In the genomic region with DNA sequence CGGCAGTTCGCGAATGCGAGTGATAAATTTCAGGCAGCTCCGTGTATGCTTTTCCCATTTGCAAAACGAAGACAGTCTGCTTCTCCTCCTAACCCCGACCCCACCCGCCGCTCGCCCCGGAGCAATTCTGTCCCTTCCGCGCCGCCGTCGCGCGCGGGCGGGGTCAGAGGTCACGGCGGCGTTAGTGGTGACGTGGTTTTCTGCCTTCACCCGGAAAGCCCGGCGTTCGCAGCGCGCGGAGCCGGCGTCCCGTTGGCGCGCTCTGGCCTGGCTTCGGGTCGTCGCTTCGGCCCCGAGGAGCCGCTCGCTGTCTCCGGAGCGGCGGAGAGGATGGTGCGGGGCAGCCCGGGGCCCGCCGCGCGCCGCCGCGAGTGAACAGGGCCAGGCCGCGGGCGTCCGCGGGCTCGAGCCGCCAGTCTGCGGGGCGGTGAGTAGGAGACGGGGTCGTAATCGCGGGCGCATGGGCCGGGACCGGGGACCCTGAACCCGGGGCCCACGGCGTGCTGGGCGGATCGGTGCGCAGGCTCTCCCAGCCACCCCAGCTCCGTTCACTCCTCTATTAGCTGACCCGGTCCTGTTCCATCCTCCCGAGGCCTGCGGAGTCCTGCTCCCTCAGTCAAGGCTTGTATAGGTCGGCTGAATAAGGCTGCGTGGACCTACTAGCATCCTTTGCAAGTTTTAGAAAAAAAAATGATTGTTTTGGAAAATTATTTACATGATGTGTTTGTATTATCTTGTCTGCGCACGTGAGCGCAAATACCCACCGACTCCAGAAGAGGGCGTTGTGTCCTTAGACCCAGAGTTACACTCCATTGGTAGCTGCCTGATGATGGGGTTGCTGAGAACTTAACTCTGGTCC, we compare ENCODE assay signal across 8 mouse cellular contexts. TPM values are rescaled to one million over a fixed set of nuclear protein-coding genes. Genes with fewer than 3 reads are reported as not detected.
DNase-seq lines count a peak whose midpoint lies in the region; ATAC-seq and TF ChIP-seq lines count a peak whose summit lies in the region.

No protein-coding gene starts in this region.

- H3K4me3 ChIP-seq in hindbrain, embryonic 12.5 days, result peak overlapping the region; percentile 97

- POLR2A ChIA-PET in Patski (lab: Charles Lee), result interaction anchor here (1.0 kb wide), 1 partner anchor 9 kb away, joined by 4 read pairs; no protein-coding TSS in a partner anchor

- ATAC-seq in Patski, result peak; percentile 68
- peak; percentile 84 for ATAC-seq in hindbrain, embryonic 12.5 days (ENCODE audit: low FRiP score)

- peak overlapping the region; percentile 74 for H3K4me2 ChIP-seq in hindbrain, embryonic 12.5 days (replicated peaks)

- no peaks in the 10 kb centered on the region for H3K36me3 ChIP-seq in hindbrain, embryonic 12.5 days

- peak; percentile 75 for TF ChIP-seq CTCF in Patski (IDR thresholded peaks at IDR 0.05)

- CTCF ChIA-PET in Patski (lab: Charles Lee), result interaction anchor here (0.7 to 3.4 kb wide), 9 partner anchors 10 to 59 kb away, joined by 3 to 14 read pairs (median 5); partner anchors contain the start of genes Sbds and Tyw1

- WGBS in hindbrain, embryonic 12.5 days, result under 1% methylated on average over 87 of the region's 88 CpGs

- peak overlapping the region; percentile 97 for H3K9ac ChIP-seq in hindbrain, embryonic 12.5 days

- H3K27me3 ChIP-seq in Patski, result no peaks in the 10 kb centered on the region
- no peaks in the 10 kb centered on the region for H3K27me3 ChIP-seq in hindbrain, embryonic 12.5 days

- DNase-seq in Patski (ENCODE audit: low read depth, low spot score), result peak; percentile 47
- peak; percentile 98 to 99 for DNase-seq in cerebellum, postnatal 10 days
- DNase-seq in frontal cortex, postnatal 10 days (ENCODE audit: low spot score in 2 of 2), result peak; percentile 87 to 94
- peak; percentile 94 to 95 for DNase-seq in layer of hippocampus, postnatal 14 days (ENCODE audit: low spot score in 2 of 2)
- DNase-seq in lung, postnatal 10 days, result peak; percentile 96
- peak; percentile 97 for DNase-seq in ovary, postnatal 14 days (ENCODE audit: low spot score)
- peak; percentile 94 to 96 for DNase-seq in thymus, postnatal 10 days (ENCODE audit: low spot score in 2 of 2)

- H3K9me3 ChIP-seq in hindbrain, embryonic 12.5 days (replicated peaks), result peaks cover 5% of the 10 kb centered on the region

- in situ Hi-C loops in Patski (cut with MboI; ENCODE audit: low pct_unique_long_range_greater_than_20kb), result no loop called here

- H3K27ac ChIP-seq in hindbrain, embryonic 12.5 days, result peak overlapping the region; percentile 85

- peaks cover 17% of the 10 kb centered on the region for H3K4me1 ChIP-seq in hindbrain, embryonic 12.5 days

RNA-seq across cellular contexts. Expression of gene Tmem248, which starts 5.5 kb away (rescaled TPM):
- 62.9 TPM for polyA plus RNA-seq in Patski (2021)
- polyA plus RNA-seq in hindbrain, embryonic 12.5 days (2016; fragmentation: Nextera tagmentation; extraction: Ambion mirVana), result 31.0 and 31.1 TPM in 2 replicates
- total RNA-seq in layer of hippocampus, postnatal 14 days (2021), result 10 to 100 TPM; 32.5 to 32.6 TPM

RNA-seq across cellular contexts. Expression of gene Sbds, which starts 33.0 kb away (rescaled TPM):
- polyA plus RNA-seq in Patski (2021), result 93.7 TPM
- polyA plus RNA-seq in hindbrain, embryonic 12.5 days (2016; fragmentation: Nextera tagmentation; extraction: Ambion mirVana), result 69.5 and 72.6 TPM in 2 replicates
- 10 to 100 TPM; 61.8 to 62.4 TPM for total RNA-seq in layer of hippocampus, postnatal 14 days (2021)

RNA-seq across cellular contexts. Expression of gene Tyw1, which starts 33.0 kb away (rescaled TPM):
- polyA plus RNA-seq in Patski (2021), result 34.0 TPM
- 26.9 and 27.1 TPM in 2 replicates for polyA plus RNA-seq in hindbrain, embryonic 12.5 days (2016; fragmentation: Nextera tagmentation; extraction: Ambion mirVana)
- total RNA-seq in layer of hippocampus, postnatal 14 days (2021), result 10 to 100 TPM; 17.3 to 18.0 TPM

RNA-seq across cellular contexts. Expression of gene Rabgef1, which starts 50.8 kb away (rescaled TPM):
- polyA plus RNA-seq in Patski (2021), result 33.6 TPM
- 33.3 and 38.2 TPM in 2 replicates for polyA plus RNA-seq in hindbrain, embryonic 12.5 days (2016; fragmentation: Nextera tagmentation; extraction: Ambion mirVana)
- total RNA-seq in layer of hippocampus, postnatal 14 days (2021), result 10 to 100 TPM; 34.3 to 38.7 TPM

Comparison
In these comparisons a context has a peak if more than half of its experiments do, and no peak if none do; other contexts are left out.
1. Peak in every context shown above with its lines: DNase-seq, ATAC-seq, H3K4me3 ChIP-seq and H3K27ac ChIP-seq.
2. DNase-seq: peak in every context shown above with its lines; median percentile 98 in cerebellum, postnatal 10 days; 97 in ovary, postnatal 14 days; 96 in lung, postnatal 10 days; 95 in thymus, postnatal 10 days; 94 in layer of hippocampus, postnatal 14 days; 90 in frontal cortex, postnatal 10 days; 47 in Patski.